Mouse (Mus musculus): ENCODE results near the gene Hoxc11. TPM values are rescaled to one million over a fixed set of nuclear protein-coding genes. Genes with fewer than 3 reads are reported as not detected.

Hoxc11 gene
- total and polyA plus RNA-seq, 2 experiments, result not detected

- H3K27ac ChIP-seq (replicated peaks; ENCODE audit: insufficient read depth, low read depth, low read length), result no peak overlapping the region
These were observed 26.1 kb downstream of the Hoxc11 start for GRCm38 (mm10) chr15:102980352-102980751.

GRCm38 (mm10) chr15:102980912-102981311 lies 26.7 kb downstream of the Hoxc11 start:
- TF ChIP-seq POLR2A (IDR thresholded peaks at IDR 0.05; ENCODE audit: extremely low read depth, insufficient read depth, low read length) (no peak), CTCF (IDR thresholded peaks at IDR 0.05; ENCODE audit: low read depth, low read length) (no peak)
- no peaks in the 10 kb centered on the region for H3K79me2 ChIP-seq (ENCODE audit: control insufficient read depth, insufficient read depth, low read length)
- no peak overlapping the region for H3K9ac ChIP-seq (ENCODE audit: low read depth, low read length)
- H3K4me1 ChIP-seq (ENCODE audit: control insufficient read depth, insufficient read depth, low read length), result no peaks in the 10 kb centered on the region; the same call in 1 of the 2 replicates
- 4% methylated on average over 14 of the region's 14 CpGs for WGBS
- H3K27ac ChIP-seq (replicated peaks; ENCODE audit: insufficient read depth, low read depth, low read length), result no peak overlapping the region
- no peak for DNase-seq (ENCODE audit: extremely low read depth, low read depth, low spot score)
- peaks cover 31% of the 10 kb centered on the region for H3K27me3 ChIP-seq (ENCODE audit: control insufficient read depth, insufficient read depth, low read length)
- no peaks in the 10 kb centered on the region for H3K36me3 ChIP-seq (ENCODE audit: control insufficient read depth, insufficient read depth, low read length)
- no peak overlapping the region for H3K4me3 ChIP-seq (ENCODE audit: insufficient read depth, low read depth, low read length)

More at GRCm38 (mm10) chr15:102980352-102980751, 26.1 kb downstream of the Hoxc11 start:
- peaks cover 35% of the 10 kb centered on the region for H3K27me3 ChIP-seq (ENCODE audit: control insufficient read depth, insufficient read depth, low read length)
- no peak for DNase-seq (ENCODE audit: extremely low read depth, low read depth, low spot score)
- no peaks in the 10 kb centered on the region for H3K79me2 ChIP-seq (ENCODE audit: control insufficient read depth, insufficient read depth, low read length)
- no peak overlapping the region for H3K4me3 ChIP-seq (ENCODE audit: insufficient read depth, low read depth, low read length)
- 6% methylated on average over 11 of the region's 11 CpGs for WGBS
- no peaks in the 10 kb centered on the region for H3K36me3 ChIP-seq (ENCODE audit: control insufficient read depth, insufficient read depth, low read length)
- TF ChIP-seq CTCF (IDR thresholded peaks at IDR 0.05; ENCODE audit: low read depth, low read length), result no peak
- TF ChIP-seq POLR2A (IDR thresholded peaks at IDR 0.05; ENCODE audit: extremely low read depth, insufficient read depth, low read length), result no peak
- no peak overlapping the region for H3K9ac ChIP-seq (ENCODE audit: low read depth, low read length)
- no peaks in the 10 kb centered on the region; the same call in 1 of the 2 replicates for H3K4me1 ChIP-seq (ENCODE audit: control insufficient read depth, insufficient read depth, low read length)

GRCm38 (mm10) chr15:102981379-102982288 lies 27.4 kb downstream of the Hoxc11 start:
- peaks cover 26% of the 10 kb centered on the region for H3K27me3 ChIP-seq (ENCODE audit: control insufficient read depth, insufficient read depth, low read length)
- no peak overlapping the region for H3K9ac ChIP-seq (ENCODE audit: low read depth, low read length)

GRCm38 (mm10) chr15:102983716-102984115 lies 29.5 kb downstream of the Hoxc11 start:
- Histone ChIP-seq H3K4me1 (ENCODE audit: control insufficient read depth, insufficient read depth, low read length) (no peaks in the 10 kb centered on the region; the same call in 1 of the 2 replicates), H3K9ac (ENCODE audit: low read depth, low read length) (no peak overlapping the region), H3K79me2 (ENCODE audit: control insufficient read depth, insufficient read depth, low read length) (no peaks in the 10 kb centered on the region), H3K27me3 (ENCODE audit: control insufficient read depth, insufficient read depth, low read length) (peaks cover 17% of the 10 kb centered on the region), H3K36me3 (ENCODE audit: control insufficient read depth, insufficient read depth, low read length) (no peaks in the 10 kb centered on the region), H3K4me3 (ENCODE audit: insufficient read depth, low read depth, low read length) (no peak overlapping the region), H3K27ac (replicated peaks; ENCODE audit: insufficient read depth, low read depth, low read length) (no peak overlapping the region)
- no peak for TF ChIP-seq CTCF (IDR thresholded peaks at IDR 0.05; ENCODE audit: low read depth, low read length)
- no peak for TF ChIP-seq POLR2A (IDR thresholded peaks at IDR 0.05; ENCODE audit: extremely low read depth, insufficient read depth, low read length)
- WGBS, result 3% methylated on average over 12 of the region's 12 CpGs
- no peak for DNase-seq (ENCODE audit: extremely low read depth, low read depth, low spot score)

More at GRCm38 (mm10) chr15:102981379-102982288, 27.4 kb downstream of the Hoxc11 start:
- no peaks in the 10 kb centered on the region for H3K79me2 ChIP-seq (ENCODE audit: control insufficient read depth, insufficient read depth, low read length)
- no peaks in the 10 kb centered on the region; the same call in 1 of the 2 replicates for H3K4me1 ChIP-seq (ENCODE audit: control insufficient read depth, insufficient read depth, low read length)
- no peaks in the 10 kb centered on the region for H3K36me3 ChIP-seq (ENCODE audit: control insufficient read depth, insufficient read depth, low read length)
- no peak for DNase-seq (ENCODE audit: extremely low read depth, low read depth, low spot score)
- 2% methylated on average over 88 of the region's 88 CpGs for WGBS
- H3K4me3 ChIP-seq (ENCODE audit: insufficient read depth, low read depth, low read length), result peak overlapping the region; percentile 6; the same call in 1 of the 2 replicates
- TF ChIP-seq CTCF (IDR thresholded peaks at IDR 0.05; ENCODE audit: low read depth, low read length), result no peak
- no peak for TF ChIP-seq POLR2A (IDR thresholded peaks at IDR 0.05; ENCODE audit: extremely low read depth, insufficient read depth, low read length)
- H3K27ac ChIP-seq (replicated peaks; ENCODE audit: insufficient read depth, low read depth, low read length), result no peak overlapping the region

GRCm38 (mm10) chr15:102984521-102984920 lies 30.3 kb downstream of the Hoxc11 start:
- DNase-seq (ENCODE audit: extremely low read depth, low read depth, low spot score), result no peak
- H3K4me1 ChIP-seq (ENCODE audit: control insufficient read depth, insufficient read depth, low read length), result no peaks in the 10 kb centered on the region; the same call in 1 of the 2 replicates
- H3K4me3 ChIP-seq (ENCODE audit: insufficient read depth, low read depth, low read length), result no peak overlapping the region
- WGBS, result 6% methylated on average over 10 of the region's 10 CpGs
- peaks cover 17% of the 10 kb centered on the region for H3K27me3 ChIP-seq (ENCODE audit: control insufficient read depth, insufficient read depth, low read length)
- no peak overlapping the region for H3K27ac ChIP-seq (replicated peaks; ENCODE audit: insufficient read depth, low read depth, low read length)
- H3K36me3 ChIP-seq (ENCODE audit: control insufficient read depth, insufficient read depth, low read length), result no peaks in the 10 kb centered on the region
- no peaks in the 10 kb centered on the region for H3K79me2 ChIP-seq (ENCODE audit: control insufficient read depth, insufficient read depth, low read length)
- no peak for TF ChIP-seq POLR2A (IDR thresholded peaks at IDR 0.05; ENCODE audit: extremely low read depth, insufficient read depth, low read length)
- TF ChIP-seq CTCF (IDR thresholded peaks at IDR 0.05; ENCODE audit: low read depth, low read length), result no peak
- no peak overlapping the region for H3K9ac ChIP-seq (ENCODE audit: low read depth, low read length)

Data from liver, adult 2 months (tissue).